Mouse (Mus musculus): ENCODE measurements around the gene Ptprd. TPM values are rescaled to one million over a fixed set of nuclear protein-coding genes. Genes with fewer than 3 reads are reported as not detected.

Gene Ptprd
- polyA plus RNA-seq, 1 experiment from 2014 or later, result 13.8 TPM

- ATAC-seq, result no peak
- Histone ChIP-seq H3K27me3 (replicated peaks; ENCODE audit: control insufficient read depth, insufficient read depth, low read length) (no peaks in the 10 kb centered on the region), H3K4me2 (replicated peaks; ENCODE audit: low read depth) (no peak overlapping the region), H3K36me3 (ENCODE audit: control insufficient read depth, insufficient read depth) (no peaks in the 10 kb centered on the region), H3K9ac (ENCODE audit: low read depth, low read length) (no peak overlapping the region), H3K4me3 (ENCODE audit: low read depth, low read length) (no peak overlapping the region), H3K27ac (ENCODE audit: low read depth, low read length) (no peak overlapping the region), H3K4me1 (replicated peaks; ENCODE audit: control insufficient read depth, insufficient read depth, low read length) (no peaks in the 10 kb centered on the region), H3K9me3 (ENCODE audit: control insufficient read depth) (no peaks in the 10 kb centered on the region)
- no peak for TF ChIP-seq CTCF (IDR thresholded peaks at IDR 0.05; ENCODE audit: low read depth)
- 74% methylated on average over 3 of the region's 3 CpGs for WGBS
Measured at GRCm38 (mm10) chr4:75974728-75975127, 2237.0 kb downstream of the Ptprd start.

- no peak overlapping the region for H3K27ac ChIP-seq (ENCODE audit: low read depth, low read length)
- H3K9me3 ChIP-seq (ENCODE audit: control insufficient read depth), result no peaks in the 10 kb centered on the region
- no peaks in the 10 kb centered on the region for H3K27me3 ChIP-seq (replicated peaks; ENCODE audit: control insufficient read depth, insufficient read depth, low read length)
- ATAC-seq, result no peak
- 90% methylated on average over 1 of the region's 1 CpGs for WGBS
- no peaks in the 10 kb centered on the region for H3K36me3 ChIP-seq (ENCODE audit: control insufficient read depth, insufficient read depth)
- no peak for TF ChIP-seq CTCF (IDR thresholded peaks at IDR 0.05; ENCODE audit: low read depth)
- H3K4me3 ChIP-seq (ENCODE audit: low read depth, low read length), result no peak overlapping the region
- no peak overlapping the region for H3K9ac ChIP-seq (ENCODE audit: low read depth, low read length)
- H3K4me1 ChIP-seq (replicated peaks; ENCODE audit: control insufficient read depth, insufficient read depth, low read length), result no peaks in the 10 kb centered on the region
- H3K4me2 ChIP-seq (replicated peaks; ENCODE audit: low read depth), result no peak overlapping the region
Measured at GRCm38 (mm10) chr4:75973322-75973721, 2238.4 kb downstream of the Ptprd start.

GRCm38 (mm10) chr4:75969961-75970360, 2241.8 kb downstream of the Ptprd start:
- Histone ChIP-seq H3K4me1 (replicated peaks; ENCODE audit: control insufficient read depth, insufficient read depth, low read length) (no peaks in the 10 kb centered on the region), H3K27me3 (replicated peaks; ENCODE audit: control insufficient read depth, insufficient read depth, low read length) (no peaks in the 10 kb centered on the region), H3K4me2 (replicated peaks; ENCODE audit: low read depth) (no peak overlapping the region), H3K9ac (ENCODE audit: low read depth, low read length) (no peak overlapping the region), H3K4me3 (ENCODE audit: low read depth, low read length) (no peak overlapping the region), H3K27ac (ENCODE audit: low read depth, low read length) (no peak overlapping the region), H3K9me3 (ENCODE audit: control insufficient read depth) (no peaks in the 10 kb centered on the region), H3K36me3 (ENCODE audit: control insufficient read depth, insufficient read depth) (no peaks in the 10 kb centered on the region)
- WGBS, result 93% methylated on average over 2 of the region's 2 CpGs
- TF ChIP-seq CTCF (IDR thresholded peaks at IDR 0.05; ENCODE audit: low read depth), result no peak
- ATAC-seq, result no peak

- H3K4me2 ChIP-seq (replicated peaks; ENCODE audit: low read depth), result no peak overlapping the region
- no peaks in the 10 kb centered on the region for H3K4me1 ChIP-seq (replicated peaks; ENCODE audit: control insufficient read depth, insufficient read depth, low read length)
- 33% methylated on average over 2 of the region's 2 CpGs for WGBS
- no peaks in the 10 kb centered on the region for H3K27me3 ChIP-seq (replicated peaks; ENCODE audit: control insufficient read depth, insufficient read depth, low read length)
- H3K9me3 ChIP-seq (ENCODE audit: control insufficient read depth), result no peaks in the 10 kb centered on the region
- H3K9ac ChIP-seq (ENCODE audit: low read depth, low read length), result no peak overlapping the region
- no peak for TF ChIP-seq CTCF (IDR thresholded peaks at IDR 0.05; ENCODE audit: low read depth)
- H3K36me3 ChIP-seq (ENCODE audit: control insufficient read depth, insufficient read depth), result no peaks in the 10 kb centered on the region
- H3K4me3 ChIP-seq (ENCODE audit: low read depth, low read length), result no peak overlapping the region
- H3K27ac ChIP-seq (ENCODE audit: low read depth, low read length), result no peak overlapping the region
- ATAC-seq, result no peak
Measured at GRCm38 (mm10) chr4:75968618-75969017, 2243.1 kb downstream of the Ptprd start.

- no peaks in the 10 kb centered on the region for H3K36me3 ChIP-seq (ENCODE audit: control insufficient read depth, insufficient read depth)
- no peak for TF ChIP-seq CTCF (IDR thresholded peaks at IDR 0.05; ENCODE audit: low read depth)
- no peaks in the 10 kb centered on the region for H3K27me3 ChIP-seq (replicated peaks; ENCODE audit: control insufficient read depth, insufficient read depth, low read length)
- H3K4me2 ChIP-seq (replicated peaks; ENCODE audit: low read depth), result no peak overlapping the region
- no peak overlapping the region for H3K9ac ChIP-seq (ENCODE audit: low read depth, low read length)
- no peak overlapping the region for H3K4me3 ChIP-seq (ENCODE audit: low read depth, low read length)
- no peak overlapping the region for H3K27ac ChIP-seq (ENCODE audit: low read depth, low read length)
- 84% methylated on average over 3 of the region's 3 CpGs for WGBS
- no peaks in the 10 kb centered on the region for H3K9me3 ChIP-seq (ENCODE audit: control insufficient read depth)
- H3K4me1 ChIP-seq (replicated peaks; ENCODE audit: control insufficient read depth, insufficient read depth, low read length), result no peaks in the 10 kb centered on the region
- no peak for ATAC-seq
Measured at GRCm38 (mm10) chr4:75965810-75966209, 2246.0 kb downstream of the Ptprd start.

- H3K9ac ChIP-seq (ENCODE audit: low read depth, low read length), result no peak overlapping the region
- no peak for TF ChIP-seq CTCF (IDR thresholded peaks at IDR 0.05; ENCODE audit: low read depth)
- 66% methylated on average over 2 of the region's 2 CpGs for WGBS
- no peak overlapping the region for H3K4me2 ChIP-seq (replicated peaks; ENCODE audit: low read depth)
- no peak overlapping the region for H3K27ac ChIP-seq (ENCODE audit: low read depth, low read length)
- no peaks in the 10 kb centered on the region for H3K27me3 ChIP-seq (replicated peaks; ENCODE audit: control insufficient read depth, insufficient read depth, low read length)
- H3K4me3 ChIP-seq (ENCODE audit: low read depth, low read length), result no peak overlapping the region
- ATAC-seq, result no peak
- no peaks in the 10 kb centered on the region for H3K36me3 ChIP-seq (ENCODE audit: control insufficient read depth, insufficient read depth)
- no peaks in the 10 kb centered on the region for H3K4me1 ChIP-seq (replicated peaks; ENCODE audit: control insufficient read depth, insufficient read depth, low read length)
- H3K9me3 ChIP-seq (ENCODE audit: control insufficient read depth), result no peaks in the 10 kb centered on the region
Measured at GRCm38 (mm10) chr4:75962916-75963315, 2248.8 kb downstream of the Ptprd start.

- Histone ChIP-seq H3K4me1 (replicated peaks; ENCODE audit: control insufficient read depth, insufficient read depth, low read length) (no peaks in the 10 kb centered on the region), H3K27ac (ENCODE audit: low read depth, low read length) (no peak overlapping the region), H3K36me3 (ENCODE audit: control insufficient read depth, insufficient read depth) (no peaks in the 10 kb centered on the region), H3K9me3 (ENCODE audit: control insufficient read depth) (no peaks in the 10 kb centered on the region), H3K4me2 (replicated peaks; ENCODE audit: low read depth) (no peak overlapping the region), H3K27me3 (replicated peaks; ENCODE audit: control insufficient read depth, insufficient read depth, low read length) (no peaks in the 10 kb centered on the region), H3K9ac (ENCODE audit: low read depth, low read length) (no peak overlapping the region), H3K4me3 (ENCODE audit: low read depth, low read length) (no peak overlapping the region)
- ATAC-seq, result no peak
- no peak for TF ChIP-seq CTCF (IDR thresholded peaks at IDR 0.05; ENCODE audit: low read depth)
- WGBS, result 48% methylated on average over 2 of the region's 2 CpGs
Measured at GRCm38 (mm10) chr4:75961865-75962264, 2249.9 kb downstream of the Ptprd start.
